Mouse (Mus musculus) embryonic facial prominence, embryonic 11.5 days (tissue): ENCODE results near the gene Mast4. TPM values are rescaled to one million over a fixed set of nuclear protein-coding genes. Genes with fewer than 3 reads are reported as not detected.

Experiments used
- ATAC-seq: fragments of 200-750 bp; cut with Nextera tagmentation; replicated peaks from 2 replicates; pipeline ENCODE4 v1.8.0; 2017; ENCODE audit warnings: low read depth; ENCODE audit not compliant: insufficient number of reproducible peaks, low FRiP score, low TSS enrichment
- DNase-seq: peaks from one replicate; pipeline ENCODE4 v3.0.0-alpha.2; 2015; ENCODE audit warnings: low spot score
- H3K27ac ChIP-seq: fragments of 300-500 bp; sonication (generic); replicated peaks from 2 replicates; pipeline ENCODE4 v1.5.1; 2014; ENCODE audit warnings: mild to moderate bottlenecking, low read depth, low read length, control low read depth
- H3K27me3 ChIP-seq: fragments of 300-500 bp; sonication (generic); 2 replicates; pipeline ENCODE4 v1.6.1; 2014; ENCODE audit warnings: mild to moderate bottlenecking, low read length, moderate library complexity, mixed read lengths; ENCODE audit not compliant: control insufficient read depth, insufficient read depth
- H3K36me3 ChIP-seq: fragments of 300-500 bp; sonication (generic); replicated peaks from 2 replicates; pipeline ENCODE4 v1.6.1; 2014; ENCODE audit warnings: low read depth, mild to moderate bottlenecking, low read length, moderate library complexity, mixed read lengths; ENCODE audit not compliant: control insufficient read depth, insufficient read depth
- H3K4me1 ChIP-seq: fragments of 300-500 bp; sonication (generic); 2 replicates; pipeline ENCODE4 v1.6.1; 2014; ENCODE audit warnings: low read length, mixed read lengths; ENCODE audit not compliant: control insufficient read depth, insufficient read depth
- H3K4me2 ChIP-seq: fragments of 300-500 bp; sonication (generic); 2 replicates; pipeline ENCODE4 v1.6.1; 2014; ENCODE audit warnings: low read depth, mild to moderate bottlenecking, control low read depth, low read length, moderate library complexity
- H3K4me3 ChIP-seq: fragments of 300-500 bp; sonication (generic); 2 replicates; pipeline ENCODE4 v1.5.1; 2014; ENCODE audit warnings: low read depth, low read length, control low read depth
- H3K9ac ChIP-seq: fragments of 300-500 bp; sonication (generic); replicated peaks from 2 replicates; pipeline ENCODE4 v1.6.1; 2014; ENCODE audit warnings: mild to moderate bottlenecking, control low read depth, low read length
- H3K9me3 ChIP-seq: fragments of 300-500 bp; sonication (generic); replicated peaks from 2 replicates; pipeline ENCODE4 v1.6.1; 2016; ENCODE audit warnings: mild to moderate bottlenecking, low read length, inconsistent platforms, mixed read lengths; ENCODE audit not compliant: control insufficient read depth
- WGBS: fragments of 180-500 bp; shearing (Covaris S2); extraction: QIAGEN DNeasy Blood & Tissue Kit; methylation state at CpG from one replicate; pipeline ENCODE4 v1.1.7; 2014; 5-methylcytosine and 5-hydroxymethylcytosine counted together
- polyA plus RNA-seq: library from polyadenylated mRNA; unstranded; fragments of >200 nt; fragmentation: Nextera tagmentation; extraction: Ambion mirVana; gene quantifications from 2 replicates; pipeline ENCODE4 v1.2.1, GENCODE M21; 2014

Gene Mast4
- polyA plus RNA-seq, 1 experiment from 2014 or later: 17.1 TPM

- H3K9ac ChIP-seq: no peak overlapping the region
- H3K27ac ChIP-seq: no peak overlapping the region
- DNase-seq (no peak), ATAC-seq (no peak)
- no peak overlapping the region for H3K4me2 ChIP-seq
- no peaks in the 10 kb centered on the region for H3K36me3 ChIP-seq
- WGBS: 79% methylated on average over 5 of the region's 5 CpGs
- H3K9me3 ChIP-seq: no peaks in the 10 kb centered on the region
- no peaks in the 10 kb centered on the region for H3K27me3 ChIP-seq
- H3K4me1 ChIP-seq: no peaks in the 10 kb centered on the region; the same call in 1 of the 2 replicates
- H3K4me3 ChIP-seq: no peak overlapping the region
Observed at GRCm38 (mm10) chr13:103107362-103107761, 226.9 kb downstream of the Mast4 start.

- Histone ChIP-seq H3K9ac (no peak overlapping the region), H3K27me3 (no peaks in the 10 kb centered on the region), H3K36me3 (no peaks in the 10 kb centered on the region), H3K4me1 (no peaks in the 10 kb centered on the region), H3K4me3 (no peak overlapping the region), H3K9me3 (no peaks in the 10 kb centered on the region), H3K27ac (no peak overlapping the region), H3K4me2 (no peak overlapping the region)
- ATAC-seq: peak; percentile 39; the same call in 1 of the 2 replicates
- 73% methylated on average over 6 of the region's 6 CpGs for WGBS
- no peak for DNase-seq
Observed at GRCm38 (mm10) chr13:103102598-103102997, 231.7 kb downstream of the Mast4 start.

- ATAC-seq (peak; percentile 85), DNase-seq (peak; percentile 86)
- no peaks in the 10 kb centered on the region for H3K4me1 ChIP-seq
- no peaks in the 10 kb centered on the region for H3K27me3 ChIP-seq
- H3K4me2 ChIP-seq: peak overlapping the region; percentile 73
- peak overlapping the region; percentile 35 for H3K4me3 ChIP-seq
- H3K36me3 ChIP-seq: no peaks in the 10 kb centered on the region
- no peaks in the 10 kb centered on the region for H3K9me3 ChIP-seq
- 0 out of 2 replicates have a peak overlapping the region, but pooled peaks have one; percentile 15 for H3K9ac ChIP-seq
- no peak overlapping the region for H3K27ac ChIP-seq
- 6% methylated on average over 28 of the region's 28 CpGs for WGBS
Observed at GRCm38 (mm10) chr13:103096346-103097150, 237.7 kb downstream of the Mast4 start.

- ATAC-seq: no peak
- Histone ChIP-seq H3K9me3 (no peaks in the 10 kb centered on the region), H3K27ac (no peak overlapping the region), H3K4me3 (no peak overlapping the region), H3K27me3 (no peaks in the 10 kb centered on the region), H3K4me1 (no peaks in the 10 kb centered on the region), H3K4me2 (no peak overlapping the region), H3K9ac (no peak overlapping the region), H3K36me3 (no peaks in the 10 kb centered on the region)
- 59% methylated on average over 7 of the region's 7 CpGs for WGBS
- DNase-seq: no peak
Observed at GRCm38 (mm10) chr13:103095491-103095890, 238.8 kb downstream of the Mast4 start.

- Histone ChIP-seq H3K27ac (no peak overlapping the region), H3K4me3 (no peak overlapping the region), H3K36me3 (no peaks in the 10 kb centered on the region), H3K9ac (no peak overlapping the region), H3K4me1 (no peaks in the 10 kb centered on the region), H3K9me3 (no peaks in the 10 kb centered on the region), H3K27me3 (no peaks in the 10 kb centered on the region), H3K4me2 (no peak overlapping the region)
- 79% methylated on average over 5 of the region's 5 CpGs for WGBS
- DNase-seq (no peak), ATAC-seq (no peak)
Observed at GRCm38 (mm10) chr13:103094595-103094994, 239.7 kb downstream of the Mast4 start.

GRCm38 (mm10) chr13:103093713-103094112, 240.6 kb downstream of the Mast4 start:
- ATAC-seq (no peak), DNase-seq (no peak)
- WGBS: 85% methylated on average over 1 of the region's 1 CpGs
- H3K4me2 ChIP-seq: no peak overlapping the region
- H3K4me3 ChIP-seq: no peak overlapping the region
- H3K9ac ChIP-seq: no peak overlapping the region
- H3K27me3 ChIP-seq: no peaks in the 10 kb centered on the region
- H3K9me3 ChIP-seq: no peaks in the 10 kb centered on the region
- no peaks in the 10 kb centered on the region for H3K36me3 ChIP-seq
- H3K27ac ChIP-seq: no peak overlapping the region
- H3K4me1 ChIP-seq: no peaks in the 10 kb centered on the region

GRCm38 (mm10) chr13:103085540-103086121, 248.7 kb downstream of the Mast4 start:
- Histone ChIP-seq H3K4me2 (no peak overlapping the region), H3K27me3 (no peaks in the 10 kb centered on the region), H3K9me3 (no peaks in the 10 kb centered on the region), H3K4me1 (no peaks in the 10 kb centered on the region), H3K27ac (no peak overlapping the region), H3K9ac (no peak overlapping the region), H3K36me3 (no peaks in the 10 kb centered on the region), H3K4me3 (no peak overlapping the region)
- ATAC-seq (no peak), DNase-seq (no peak)
- 81% methylated on average over 15 of the region's 15 CpGs for WGBS

- DNase-seq (peak; percentile 11), ATAC-seq (no peak)
- Histone ChIP-seq H3K4me2 (no peak overlapping the region), H3K4me3 (no peak overlapping the region), H3K9ac (no peak overlapping the region), H3K9me3 (no peaks in the 10 kb centered on the region), H3K27me3 (no peaks in the 10 kb centered on the region), H3K4me1 (no peaks in the 10 kb centered on the region), H3K27ac (no peak overlapping the region), H3K36me3 (no peaks in the 10 kb centered on the region)
- 60% methylated on average over 2 of the region's 6 CpGs for WGBS
Observed at GRCm38 (mm10) chr13:103082891-103083290, 251.4 kb downstream of the Mast4 start.
